Mouse (Mus musculus) heart, embryonic 10.5 days (tissue): ENCODE data around the gene Kcnip4. TPM values are rescaled to one million over a fixed set of nuclear protein-coding genes. Genes with fewer than 3 reads are reported as not detected.

Experiments used
- DNase-seq: peaks from one replicate; pipeline ENCODE4 v3.0.0-alpha.2; 2017; ENCODE audit warnings: low spot score
- H3K27ac ChIP-seq: fragments of 300-500 bp; sonication (generic); 2 replicates; pipeline ENCODE4 v1.5.1; 2016; ENCODE audit warnings: mild to moderate bottlenecking
- H3K27me3 ChIP-seq: fragments of 300-500 bp; sonication (generic); 2 replicates; pipeline ENCODE4 v1.6.1; 2016; ENCODE audit warnings: mild to moderate bottlenecking; ENCODE audit not compliant: poor library complexity, insufficient read depth, severe bottlenecking
- H3K36me3 ChIP-seq: fragments of 300-500 bp; sonication (generic); 2 replicates; pipeline ENCODE4 v1.6.1; 2016; ENCODE audit warnings: mild to moderate bottlenecking, moderate library complexity
- H3K4me1 ChIP-seq: fragments of 300-500 bp; sonication (generic); 2 replicates; pipeline ENCODE4 v1.6.1; 2016; ENCODE audit warnings: mild to moderate bottlenecking
- H3K4me3 ChIP-seq: fragments of 300-500 bp; sonication (generic); 2 replicates; pipeline ENCODE4 v1.5.1; 2016; ENCODE audit warnings: mild to moderate bottlenecking, moderate library complexity
- H3K9me3 ChIP-seq: fragments of 300-500 bp; sonication (generic); 2 replicates; pipeline ENCODE4 v1.6.1; 2016; ENCODE audit warnings: mild to moderate bottlenecking, moderate library complexity
- WGBS: fragments of 180-500 bp; shearing (Covaris S2); methylation state at CpG from one replicate; pipeline ENCODE4 v1.1.7; 2016; 5-methylcytosine and 5-hydroxymethylcytosine counted together
- polyA plus RNA-seq: library from polyadenylated mRNA; unstranded; fragments of >200 nt; fragmentation: Nextera tagmentation; extraction: Ambion mirVana; gene quantifications from 2 replicates; pipeline ENCODE4 v1.2.1, GENCODE M21; 2016

Kcnip4 gene
- polyA plus RNA-seq, result 0.46 and 0.62 TPM in 2 replicates

GRCm38 (mm10) chr5:49524394-49525241 is at the start of gene Kcnip4:
TSS of gene Kcnip4 (minus strand) at chr5:49524907.
- Histone ChIP-seq H3K4me1 (0 out of 2 replicates have a peak, but pooled peaks cover 2% of the 10 kb centered on the region), H3K9me3 (no peaks in the 10 kb centered on the region), H3K36me3 (no peaks in the 10 kb centered on the region), H3K27me3 (peaks cover 39% of the 10 kb centered on the region), H3K4me3 (peak within 1 kb of the TSS; percentile 70), H3K27ac (no peak within 1 kb of the TSS)
- WGBS, result under 1% methylated on average over 49 of the region's 50 CpGs
- no peak for DNase-seq

- 77% methylated on average over 4 of the region's 4 CpGs for WGBS
- Histone ChIP-seq H3K4me3 (no peak overlapping the region), H3K36me3 (no peaks in the 10 kb centered on the region), H3K4me1 (no peaks in the 10 kb centered on the region), H3K27me3 (no peaks in the 10 kb centered on the region), H3K9me3 (no peaks in the 10 kb centered on the region), H3K27ac (no peak overlapping the region)
- no peak for DNase-seq
These were observed 47.2 kb upstream of the Kcnip4 start for GRCm38 (mm10) chr5:49571876-49572275.

DNA sequence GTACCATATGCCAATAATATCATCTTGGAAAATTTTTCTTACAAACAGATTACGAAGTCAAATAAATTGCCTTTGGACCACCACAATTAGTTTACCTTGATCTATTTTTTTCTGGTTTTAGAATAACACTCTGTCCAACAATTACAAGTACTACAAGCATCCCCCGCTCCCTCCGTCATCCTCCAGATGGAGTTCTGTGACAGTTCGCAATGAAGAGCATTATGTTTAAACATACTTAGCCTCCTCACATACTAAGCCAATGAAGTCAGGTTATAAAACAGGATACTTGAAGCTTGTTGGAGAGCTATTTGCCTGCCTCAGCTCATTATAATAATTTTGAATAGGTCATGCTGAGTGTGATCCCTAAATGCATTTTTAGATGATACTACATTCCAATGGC is 39.0 kb upstream of the Kcnip4 start:
- Histone ChIP-seq H3K4me1 (no peaks in the 10 kb centered on the region), H3K27me3 (no peaks in the 10 kb centered on the region), H3K9me3 (no peaks in the 10 kb centered on the region), H3K27ac (no peak overlapping the region), H3K4me3 (no peak overlapping the region), H3K36me3 (no peaks in the 10 kb centered on the region)
- DNase-seq, result no peak
- 87% methylated on average over 4 of the region's 4 CpGs for WGBS

DNA sequence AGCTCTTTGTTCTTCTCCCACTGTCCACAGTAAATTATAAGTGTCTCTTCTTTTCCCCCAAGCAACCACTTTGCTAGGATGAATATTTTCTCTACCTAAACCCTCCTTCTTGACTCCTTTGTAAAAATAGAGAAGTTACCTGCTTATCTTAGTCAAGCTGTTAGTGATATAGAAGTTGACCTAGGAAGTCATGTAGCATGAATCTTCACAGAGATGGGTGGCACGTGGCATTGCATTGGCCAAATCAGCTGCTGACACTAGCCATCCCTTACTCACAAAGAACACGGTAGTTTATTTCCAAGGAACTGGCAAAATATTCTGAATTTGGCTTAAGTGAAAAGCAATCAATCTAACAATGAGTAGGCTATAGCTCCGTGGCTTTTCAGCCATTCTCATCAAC is 32.7 kb upstream of the Kcnip4 start:
- no peak overlapping the region for H3K4me3 ChIP-seq
- H3K9me3 ChIP-seq, result no peaks in the 10 kb centered on the region
- H3K27ac ChIP-seq, result no peak overlapping the region
- H3K27me3 ChIP-seq, result no peaks in the 10 kb centered on the region
- no peaks in the 10 kb centered on the region for H3K4me1 ChIP-seq
- 74% methylated on average over 3 of the region's 3 CpGs for WGBS
- DNase-seq, result no peak
- no peaks in the 10 kb centered on the region for H3K36me3 ChIP-seq

DNA sequence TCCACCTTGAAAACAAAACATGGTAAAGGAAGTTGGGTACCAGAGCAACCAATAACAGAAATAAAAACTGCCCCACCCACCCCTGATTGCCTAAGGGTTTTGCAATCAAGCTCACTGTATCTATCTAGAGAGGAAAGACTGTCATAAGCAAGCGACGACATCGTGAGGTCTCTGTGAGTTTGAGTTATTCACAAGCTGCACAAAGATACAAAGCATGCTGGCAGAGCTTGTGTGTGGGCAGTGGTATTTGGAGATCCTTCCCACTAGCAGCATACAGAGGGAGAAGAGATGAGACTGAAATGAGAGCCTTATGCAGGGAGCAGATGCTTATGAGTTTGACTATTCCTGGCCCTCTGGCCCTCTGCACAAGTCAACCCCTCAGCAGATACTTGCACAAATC is 23.2 kb upstream of the Kcnip4 start:
- 86% methylated on average over 3 of the region's 3 CpGs for WGBS
- Histone ChIP-seq H3K36me3 (no peaks in the 10 kb centered on the region), H3K27me3 (no peaks in the 10 kb centered on the region), H3K9me3 (no peaks in the 10 kb centered on the region), H3K4me3 (no peak overlapping the region), H3K27ac (no peak overlapping the region), H3K4me1 (no peaks in the 10 kb centered on the region)
- DNase-seq, result no peak

- H3K4me1 ChIP-seq, result 0 out of 2 replicates have a peak, but pooled peaks cover 2% of the 10 kb centered on the region
- DNase-seq, result no peak
- WGBS, result 85% methylated on average over 8 of the region's 8 CpGs
These were observed 4.7 kb upstream of the Kcnip4 start for GRCm38 (mm10) chr5:49529362-49529761.

GRCm38 (mm10) chr5:49525242-49525612 is 520 bp upstream of the Kcnip4 start:
- Histone ChIP-seq H3K4me1 (0 out of 2 replicates have a peak, but pooled peaks cover 2% of the 10 kb centered on the region), H3K4me3 (no peak overlapping the region), H3K36me3 (no peaks in the 10 kb centered on the region), H3K27ac (no peak overlapping the region), H3K27me3 (peaks cover 39% of the 10 kb centered on the region), H3K9me3 (no peaks in the 10 kb centered on the region)
- WGBS, result 66% methylated on average over 4 of the region's 4 CpGs
- DNase-seq, result no peak

More at GRCm38 (mm10) chr5:49529362-49529761, 4.7 kb upstream of the Kcnip4 start:
- H3K27me3 ChIP-seq, result peaks cover 21% of the 10 kb centered on the region
- no peaks in the 10 kb centered on the region for H3K36me3 ChIP-seq
- H3K27ac ChIP-seq, result no peak overlapping the region
- H3K4me3 ChIP-seq, result no peak overlapping the region
- no peaks in the 10 kb centered on the region for H3K9me3 ChIP-seq

GRCm38 (mm10) chr5:49523997-49524393 is 712 bp downstream of the Kcnip4 start:
- 7% methylated on average over 11 of the region's 11 CpGs for WGBS
- H3K4me1 ChIP-seq, result 0 out of 2 replicates have a peak, but pooled peaks cover 2% of the 10 kb centered on the region
- peaks cover 39% of the 10 kb centered on the region for H3K27me3 ChIP-seq
- no peaks in the 10 kb centered on the region for H3K36me3 ChIP-seq
- H3K27ac ChIP-seq, result no peak overlapping the region
- no peak for DNase-seq
- H3K4me3 ChIP-seq, result peak overlapping the region; percentile 70
- H3K9me3 ChIP-seq, result no peaks in the 10 kb centered on the region

- H3K27ac ChIP-seq, result no peak overlapping the region
- H3K4me3 ChIP-seq, result no peak overlapping the region
- H3K36me3 ChIP-seq, result no peaks in the 10 kb centered on the region
- 0 out of 2 replicates have a peak, but pooled peaks cover 2% of the 10 kb centered on the region for H3K4me1 ChIP-seq
- peaks cover 39% of the 10 kb centered on the region for H3K27me3 ChIP-seq
- WGBS, result 62% methylated on average over 4 of the region's 4 CpGs
- no peak for DNase-seq
- H3K9me3 ChIP-seq, result no peaks in the 10 kb centered on the region
These were observed 1.7 kb downstream of the Kcnip4 start for GRCm38 (mm10) chr5:49522986-49523385.

GRCm38 (mm10) chr5:49498743-49499142 is 26.0 kb downstream of the Kcnip4 start:
- H3K4me3 ChIP-seq, result no peak overlapping the region
- no peak overlapping the region for H3K27ac ChIP-seq
- 79% methylated on average over 3 of the region's 3 CpGs for WGBS
- H3K9me3 ChIP-seq, result no peaks in the 10 kb centered on the region
- H3K4me1 ChIP-seq, result no peaks in the 10 kb centered on the region
- no peaks in the 10 kb centered on the region for H3K36me3 ChIP-seq
- no peaks in the 10 kb centered on the region for H3K27me3 ChIP-seq
- no peak for DNase-seq

- H3K27ac ChIP-seq, result no peak overlapping the region
- DNase-seq, result no peak
- no peaks in the 10 kb centered on the region for H3K4me1 ChIP-seq
- no peaks in the 10 kb centered on the region for H3K36me3 ChIP-seq
- no peaks in the 10 kb centered on the region for H3K9me3 ChIP-seq
- H3K4me3 ChIP-seq, result no peak overlapping the region
- no peaks in the 10 kb centered on the region for H3K27me3 ChIP-seq
- WGBS, result 70% methylated on average over 2 of the region's 2 CpGs
These were observed 37.4 kb downstream of the Kcnip4 start for GRCm38 (mm10) chr5:49487270-49487669.

GRCm38 (mm10) chr5:49470738-49471137 is 54.0 kb downstream of the Kcnip4 start:
- Histone ChIP-seq H3K4me1 (no peaks in the 10 kb centered on the region), H3K27ac (no peak overlapping the region), H3K36me3 (no peaks in the 10 kb centered on the region), H3K4me3 (no peak overlapping the region), H3K27me3 (no peaks in the 10 kb centered on the region), H3K9me3 (no peaks in the 10 kb centered on the region)
- 82% methylated on average over 2 of the region's 2 CpGs for WGBS
- no peak for DNase-seq

GRCm38 (mm10) chr5:49460643-49461276 is 63.9 kb downstream of the Kcnip4 start:
- Histone ChIP-seq H3K4me3 (no peak overlapping the region), H3K27me3 (no peaks in the 10 kb centered on the region), H3K27ac (no peak overlapping the region), H3K36me3 (no peaks in the 10 kb centered on the region), H3K9me3 (no peaks in the 10 kb centered on the region), H3K4me1 (no peaks in the 10 kb centered on the region)
- 81% methylated on average over 6 of the region's 6 CpGs for WGBS
- no peak for DNase-seq
